Mouse (Mus musculus) stomach, embryonic 14.5 days (tissue): Measurements from ENCODE around the gene Rpp25. TPM values are rescaled to one million over a fixed set of nuclear protein-coding genes. Genes with fewer than 3 reads are reported as not detected.

Experiments
- ATAC-seq: fragments of 200-750 bp; cut with Nextera tagmentation; 2 replicates; pipeline ENCODE4 v1.8.0; 2017; ENCODE audit warnings: low read depth, moderate TSS enrichment; ENCODE audit not compliant: insufficient number of reproducible peaks, insufficient read depth, low FRiP score
- H3K27ac ChIP-seq: fragments of 300-500 bp; sonication (generic); 2 replicates; pipeline ENCODE4 v1.5.1; 2014; ENCODE audit warnings: mild to moderate bottlenecking, low read length, moderate library complexity, mixed read lengths
- H3K27me3 ChIP-seq: fragments of 300-500 bp; sonication (generic); 2 replicates; pipeline ENCODE4 v1.6.1; 2014; ENCODE audit warnings: low read length, control low read depth, mixed read lengths; ENCODE audit not compliant: control insufficient read depth, insufficient read depth
- H3K36me3 ChIP-seq: fragments of 300-500 bp; sonication (generic); 2 replicates; pipeline ENCODE4 v1.6.1; 2014; ENCODE audit warnings: mild to moderate bottlenecking, control low read depth, low read length, moderate library complexity, mixed read lengths; ENCODE audit not compliant: control insufficient read depth, insufficient read depth
- H3K4me1 ChIP-seq: fragments of 300-500 bp; sonication (generic); 2 replicates; pipeline ENCODE4 v1.6.1; 2014; ENCODE audit warnings: low read length, control low read depth, mixed read lengths; ENCODE audit not compliant: control insufficient read depth, insufficient read depth
- H3K4me2 ChIP-seq: fragments of 300-500 bp; sonication (generic); replicated peaks from 2 replicates; pipeline ENCODE4 v1.6.1; 2014; ENCODE audit warnings: low read depth, low read length, control low read depth
- H3K4me3 ChIP-seq: fragments of 300-500 bp; sonication (generic); 2 replicates; pipeline ENCODE4 v1.5.1; 2014; ENCODE audit warnings: low read depth, low read length, control low read depth
- H3K9ac ChIP-seq: fragments of 300-500 bp; sonication (generic); replicated peaks from 2 replicates; pipeline ENCODE4 v1.6.1; 2014; ENCODE audit warnings: low read depth, mild to moderate bottlenecking, control low read depth, low read length, moderate library complexity, mixed read lengths
- H3K9me3 ChIP-seq: fragments of 300-500 bp; sonication (generic); 2 replicates; pipeline ENCODE4 v1.6.1; 2016; ENCODE audit warnings: low read depth, low read length, control low read depth; ENCODE audit not compliant: control insufficient read depth
- WGBS: fragments of 180-500 bp; shearing (Covaris S2); extraction: QIAGEN DNeasy Blood & Tissue Kit; methylation state at CpG from one replicate; pipeline ENCODE4 v1.1.7; 2014; 5-methylcytosine and 5-hydroxymethylcytosine counted together
- polyA plus RNA-seq: library from polyadenylated mRNA; unstranded; fragments of >200 nt; fragmentation: Nextera tagmentation; extraction: Ambion mirVana; gene quantifications from 2 replicates; pipeline ENCODE4 v1.2.1, GENCODE M21; 2014

The Rpp25 gene
- polyA plus RNA-seq, 1 experiment from 2014 or later: 4.8 TPM

DNA sequence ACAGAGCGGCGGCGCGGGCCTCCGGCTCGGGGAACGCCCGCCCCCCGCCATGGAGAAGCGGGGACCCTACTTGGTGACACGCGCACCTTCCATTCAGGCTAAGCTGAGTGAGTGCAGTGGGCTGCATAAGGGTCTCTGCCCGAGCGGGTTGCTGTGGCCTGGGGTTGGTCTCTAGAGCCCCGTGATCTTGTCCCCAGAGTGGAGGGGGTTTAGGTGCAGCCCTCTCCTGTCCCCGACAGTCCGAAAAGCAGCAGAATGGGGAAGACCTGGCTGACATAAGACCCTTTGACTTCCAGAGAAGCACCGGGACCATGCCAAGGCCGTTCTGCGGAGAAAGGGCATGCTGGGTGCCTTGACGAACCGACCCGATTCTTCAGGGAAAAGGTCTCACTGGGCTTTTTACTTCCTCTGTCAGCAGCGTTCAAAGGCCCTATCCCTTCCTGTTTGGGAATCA lies 33.9 kb downstream of the Rpp25 start:
- H3K27ac ChIP-seq: peak overlapping the region; percentile 81
- H3K9ac ChIP-seq: peak overlapping the region; percentile 87
- H3K4me1 ChIP-seq: peaks cover 9% of the 10 kb centered on the region; the same call in 1 of the 2 replicates
- peak overlapping the region; percentile 59 for H3K4me2 ChIP-seq
- WGBS: 0% methylated on average over 24 of the region's 24 CpGs
- no peaks in the 10 kb centered on the region for H3K9me3 ChIP-seq
- H3K36me3 ChIP-seq: peaks cover 36% of the 10 kb centered on the region
- peak overlapping the region; percentile 91 for H3K4me3 ChIP-seq
- H3K27me3 ChIP-seq: no peaks in the 10 kb centered on the region
- ATAC-seq: peak; percentile 69

DNA sequence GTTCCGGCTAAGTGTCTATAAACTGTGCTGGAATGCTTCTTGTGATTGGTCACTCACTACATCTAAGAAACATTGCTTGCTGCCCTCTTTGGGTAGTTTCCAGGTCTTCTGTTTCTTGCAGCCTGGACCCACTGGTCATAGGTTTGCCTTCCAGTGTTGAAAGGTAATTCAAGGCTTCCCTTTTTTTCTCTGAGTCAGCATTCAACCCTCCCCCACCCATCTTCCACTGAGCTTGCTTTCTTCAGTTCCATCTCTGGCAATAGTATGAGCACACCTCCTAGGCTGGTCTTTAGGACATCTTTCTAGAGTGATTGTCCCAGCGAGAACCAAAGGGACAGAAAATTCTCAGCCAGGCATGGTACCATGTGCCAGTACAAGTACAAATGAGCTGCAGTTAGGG lies 35.7 kb downstream of the Rpp25 start:
- H3K4me3 ChIP-seq: no peak overlapping the region
- no peak overlapping the region for H3K9ac ChIP-seq
- H3K4me1 ChIP-seq: peaks cover 9% of the 10 kb centered on the region; the same call in 1 of the 2 replicates
- no peak overlapping the region for H3K27ac ChIP-seq
- peaks cover 42% of the 10 kb centered on the region for H3K36me3 ChIP-seq
- no peaks in the 10 kb centered on the region for H3K27me3 ChIP-seq
- no peaks in the 10 kb centered on the region for H3K9me3 ChIP-seq
- no peak overlapping the region for H3K4me2 ChIP-seq
- 89% methylated on average over 2 of the region's 2 CpGs for WGBS
- ATAC-seq: no peak

GRCm38 (mm10) chr9:57541312-57541711 lies 37.5 kb downstream of the Rpp25 start:
- Histone ChIP-seq H3K4me2 (no peak overlapping the region), H3K9ac (no peak overlapping the region), H3K27me3 (no peaks in the 10 kb centered on the region), H3K4me3 (no peak overlapping the region), H3K9me3 (no peaks in the 10 kb centered on the region), H3K4me1 (peaks cover 9% of the 10 kb centered on the region; the same call in 1 of the 2 replicates), H3K36me3 (peaks cover 43% of the 10 kb centered on the region), H3K27ac (no peak overlapping the region)
- 10% methylated on average over 1 of the region's 1 CpGs for WGBS
- no peak for ATAC-seq

GRCm38 (mm10) chr9:57543951-57544350 lies 40.1 kb downstream of the Rpp25 start:
- 72% methylated on average over 3 of the region's 3 CpGs for WGBS
- Histone ChIP-seq H3K27me3 (no peaks in the 10 kb centered on the region), H3K27ac (no peak overlapping the region), H3K9ac (no peak overlapping the region), H3K4me3 (no peak overlapping the region), H3K4me1 (0 out of 2 replicates have a peak, but pooled peaks cover 2% of the 10 kb centered on the region), H3K36me3 (peaks cover 59% of the 10 kb centered on the region), H3K4me2 (no peak overlapping the region), H3K9me3 (no peaks in the 10 kb centered on the region)
- no peak for ATAC-seq

- Histone ChIP-seq H3K27ac (no peak overlapping the region), H3K36me3 (peaks cover 43% of the 10 kb centered on the region), H3K9me3 (no peaks in the 10 kb centered on the region), H3K9ac (no peak overlapping the region), H3K4me3 (no peak overlapping the region), H3K4me1 (peaks cover 6% of the 10 kb centered on the region; the same call in 1 of the 2 replicates), H3K27me3 (no peaks in the 10 kb centered on the region), H3K4me2 (no peak overlapping the region)
- ATAC-seq: no peak
- 86% methylated on average over 5 of the region's 5 CpGs for WGBS
Measured at GRCm38 (mm10) chr9:57547287-57547686, 43.5 kb downstream of the Rpp25 start.

DNA sequence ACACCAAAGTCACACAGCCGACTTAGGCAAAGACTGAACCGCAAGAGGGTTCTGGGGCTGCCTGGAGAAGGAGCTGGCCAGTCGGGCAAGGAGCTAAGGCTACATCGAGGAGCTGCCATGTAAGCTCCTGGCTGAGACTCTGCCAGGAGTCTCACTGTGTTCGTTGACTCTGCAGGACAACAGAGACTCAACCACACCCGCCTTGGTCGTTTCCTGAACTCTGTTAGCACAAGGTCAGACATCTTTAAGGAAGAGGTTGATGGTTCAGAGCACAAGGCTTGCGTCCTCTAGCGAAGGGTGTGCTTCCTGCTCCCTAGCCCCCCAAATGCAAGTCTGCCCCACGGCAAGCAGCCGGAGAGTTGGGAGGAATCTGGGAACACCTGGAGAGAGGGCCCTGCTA lies 44.0 kb downstream of the Rpp25 start:
- WGBS: 84% methylated on average over 11 of the region's 11 CpGs
- Histone ChIP-seq H3K36me3 (peaks cover 37% of the 10 kb centered on the region), H3K4me3 (no peak overlapping the region), H3K27me3 (no peaks in the 10 kb centered on the region), H3K27ac (no peak overlapping the region), H3K4me2 (no peak overlapping the region), H3K4me1 (peaks cover 6% of the 10 kb centered on the region; the same call in 1 of the 2 replicates), H3K9me3 (no peaks in the 10 kb centered on the region), H3K9ac (no peak overlapping the region)
- ATAC-seq: no peak

GRCm38 (mm10) chr9:57549186-57549585 lies 45.4 kb downstream of the Rpp25 start:
- H3K27me3 ChIP-seq: no peaks in the 10 kb centered on the region
- H3K9ac ChIP-seq: no peak overlapping the region
- no peak overlapping the region for H3K27ac ChIP-seq
- H3K36me3 ChIP-seq: peaks cover 26% of the 10 kb centered on the region
- 95% methylated on average over 4 of the region's 4 CpGs for WGBS
- ATAC-seq: no peak
- H3K4me2 ChIP-seq: no peak overlapping the region
- peaks cover 6% of the 10 kb centered on the region; the same call in 1 of the 2 replicates for H3K4me1 ChIP-seq
- no peaks in the 10 kb centered on the region for H3K9me3 ChIP-seq
- no peak overlapping the region for H3K4me3 ChIP-seq

- H3K9me3 ChIP-seq: no peaks in the 10 kb centered on the region
- H3K4me1 ChIP-seq: peaks cover 6% of the 10 kb centered on the region; the same call in 1 of the 2 replicates
- H3K27me3 ChIP-seq: no peaks in the 10 kb centered on the region
- 0 out of 2 replicates have a peak overlapping the region, but pooled peaks have one; percentile 3 for H3K27ac ChIP-seq
- H3K36me3 ChIP-seq: peaks cover 20% of the 10 kb centered on the region
- no peak overlapping the region for H3K4me2 ChIP-seq
- no peak overlapping the region for H3K9ac ChIP-seq
- H3K4me3 ChIP-seq: no peak overlapping the region
- 73% methylated on average over 11 of the region's 11 CpGs for WGBS
- no peak for ATAC-seq
Measured at GRCm38 (mm10) chr9:57550126-57550862, 46.5 kb downstream of the Rpp25 start.
